Mouse (Mus musculus): ENCODE data around the gene Nae1. TPM values are rescaled to one million over a fixed set of nuclear protein-coding genes. Genes with fewer than 3 reads are reported as not detected.

Nae1 gene
- 60.1 and 69.1 TPM in 2 replicates for total RNA-seq (2015)
- 74.4 and 88.3 TPM in 2 replicates for total RNA-seq (2017)

- peak; percentile 85 for ATAC-seq (replicated peaks; ENCODE audit: poor library complexity)
These were observed at the start of gene Nae1, which contains the start of gene Car7 for GRCm38 (mm10) chr8:104533971-104534778. Nae1 (minus strand) TSS chr8:104534637. Car7 (plus strand) TSS chr8:104534689.

GRCm38 (mm10) chr8:104577606-104578005 is 43.2 kb upstream of the Nae1 start:
- peak; percentile 57; the same call in 1 of the 2 replicates for ATAC-seq (replicated peaks; ENCODE audit: poor library complexity)

- ATAC-seq (replicated peaks; ENCODE audit: poor library complexity), result no peak
These were observed 42.4 kb upstream of the Nae1 start for GRCm38 (mm10) chr8:104576820-104577219.

- ATAC-seq (replicated peaks; ENCODE audit: poor library complexity), result peak; percentile 91
These were observed 36.3 kb upstream of the Nae1 start for GRCm38 (mm10) chr8:104570436-104571343.

- ATAC-seq (replicated peaks; ENCODE audit: poor library complexity), result no peak
These were observed 35.1 kb upstream of the Nae1 start for GRCm38 (mm10) chr8:104569559-104569958.

GRCm38 (mm10) chr8:104565457-104565798 is 31.0 kb upstream of the Nae1 start:
- no peak for ATAC-seq (replicated peaks; ENCODE audit: poor library complexity)

GRCm38 (mm10) chr8:104564633-104565456 is 30.4 kb upstream of the Nae1 start:
- peak; percentile 100 for ATAC-seq (replicated peaks; ENCODE audit: poor library complexity)

GRCm38 (mm10) chr8:104560731-104561130 is 26.3 kb upstream of the Nae1 start:
- ATAC-seq (replicated peaks; ENCODE audit: poor library complexity), result no peak

GRCm38 (mm10) chr8:104557226-104557625 is 22.8 kb upstream of the Nae1 start:
- ATAC-seq (replicated peaks; ENCODE audit: poor library complexity), result no peak

GRCm38 (mm10) chr8:104555191-104555590 is 20.8 kb upstream of the Nae1 start:
- no peak for ATAC-seq (replicated peaks; ENCODE audit: poor library complexity)

- no peak for ATAC-seq (replicated peaks; ENCODE audit: poor library complexity)
These were observed 9.1 kb upstream of the Nae1 start for GRCm38 (mm10) chr8:104543440-104544045.

- ATAC-seq (replicated peaks; ENCODE audit: poor library complexity), result no peak
These were observed 7.7 kb upstream of the Nae1 start for GRCm38 (mm10) chr8:104542160-104542559.

GRCm38 (mm10) chr8:104541515-104541880 is 7.1 kb upstream of the Nae1 start:
- ATAC-seq (replicated peaks; ENCODE audit: poor library complexity), result peak; percentile 19; the same call in 1 of the 2 replicates

GRCm38 (mm10) chr8:104540710-104541514 is 6.5 kb upstream of the Nae1 start:
- peak; percentile 46 for ATAC-seq (replicated peaks; ENCODE audit: poor library complexity)

- ATAC-seq (replicated peaks; ENCODE audit: poor library complexity), result no peak
These were observed 5.8 kb upstream of the Nae1 start for GRCm38 (mm10) chr8:104540238-104540637.

- ATAC-seq (replicated peaks; ENCODE audit: poor library complexity), result peak; percentile 6; the same call in 1 of the 2 replicates
These were observed 5.1 kb upstream of the Nae1 start for GRCm38 (mm10) chr8:104539566-104539965.

- no peak for ATAC-seq (replicated peaks; ENCODE audit: poor library complexity)
These were observed 4.5 kb upstream of the Nae1 start for GRCm38 (mm10) chr8:104538896-104539295.

- ATAC-seq (replicated peaks; ENCODE audit: poor library complexity), result no peak
These were observed 1.6 kb upstream of the Nae1 start for GRCm38 (mm10) chr8:104536028-104536427.

GRCm38 (mm10) chr8:104535378-104535777 is 941 bp upstream of the Nae1 start:
- peak; percentile 3; the same call in 1 of the 2 replicates for ATAC-seq (replicated peaks; ENCODE audit: poor library complexity)

GRCm38 (mm10) chr8:104534779-104535141 is 323 bp upstream of the Nae1 start:
- ATAC-seq (replicated peaks; ENCODE audit: poor library complexity), result peak; percentile 53

Data from megakaryocyte progenitor cell, adult 5-6 weeks (primary cell).